Mouse (Mus musculus): Measurements from ENCODE around the gene Gm45717.
"Not testable (repeated sequence)": the region's sequence is repeated elsewhere in the genome, so short reads cannot be mapped to it uniquely, and the experiment has no call there.

The Gm45717 gene

DNA sequence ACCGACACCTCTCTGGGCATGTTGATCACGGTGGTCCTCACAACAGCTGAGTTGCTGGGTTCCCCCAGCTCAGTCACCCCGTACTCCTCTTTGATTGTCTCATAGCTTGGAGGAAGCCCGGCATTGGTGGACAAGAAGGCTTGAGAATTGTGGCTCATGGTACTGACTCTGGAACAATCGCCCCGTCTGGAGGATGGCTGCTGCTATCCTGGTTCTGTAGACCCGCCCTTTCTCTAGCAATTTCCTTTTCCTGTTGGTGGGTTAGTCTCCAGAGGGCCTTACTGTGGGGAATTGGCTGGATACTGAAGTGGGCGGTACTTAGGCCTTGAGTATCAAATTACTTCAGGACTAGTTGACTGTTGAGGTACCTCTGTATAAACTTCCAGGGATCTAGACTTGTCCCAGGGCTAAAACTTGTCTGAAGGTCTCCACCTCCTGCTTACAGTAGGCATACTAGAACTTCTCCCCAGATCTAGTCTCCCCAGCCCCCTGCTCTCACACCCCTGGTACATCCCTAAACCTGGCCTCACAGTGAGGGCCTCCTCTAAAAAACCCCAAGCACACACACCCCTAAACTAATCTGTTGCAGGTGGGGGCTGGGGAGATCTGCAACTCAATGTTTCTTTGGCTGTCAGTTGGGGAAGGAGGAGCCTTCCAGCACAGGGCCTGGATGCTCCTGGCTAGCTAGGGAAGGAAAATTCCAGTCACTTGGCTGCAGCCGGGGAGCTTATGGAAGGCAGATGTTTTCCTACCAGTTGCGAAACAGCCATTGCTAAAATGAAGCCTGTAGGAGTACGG, at the start of gene Gm45717, which contains the start of gene Ifitm2:
Gene Gm45717, minus strand, starts transcription at position 180 of the 798 bp plus-strand sequence.
Gene Ifitm2, minus strand, starts transcription at position 230 of the 798 bp plus-strand sequence.
- DNase-seq = no peak

DNA sequence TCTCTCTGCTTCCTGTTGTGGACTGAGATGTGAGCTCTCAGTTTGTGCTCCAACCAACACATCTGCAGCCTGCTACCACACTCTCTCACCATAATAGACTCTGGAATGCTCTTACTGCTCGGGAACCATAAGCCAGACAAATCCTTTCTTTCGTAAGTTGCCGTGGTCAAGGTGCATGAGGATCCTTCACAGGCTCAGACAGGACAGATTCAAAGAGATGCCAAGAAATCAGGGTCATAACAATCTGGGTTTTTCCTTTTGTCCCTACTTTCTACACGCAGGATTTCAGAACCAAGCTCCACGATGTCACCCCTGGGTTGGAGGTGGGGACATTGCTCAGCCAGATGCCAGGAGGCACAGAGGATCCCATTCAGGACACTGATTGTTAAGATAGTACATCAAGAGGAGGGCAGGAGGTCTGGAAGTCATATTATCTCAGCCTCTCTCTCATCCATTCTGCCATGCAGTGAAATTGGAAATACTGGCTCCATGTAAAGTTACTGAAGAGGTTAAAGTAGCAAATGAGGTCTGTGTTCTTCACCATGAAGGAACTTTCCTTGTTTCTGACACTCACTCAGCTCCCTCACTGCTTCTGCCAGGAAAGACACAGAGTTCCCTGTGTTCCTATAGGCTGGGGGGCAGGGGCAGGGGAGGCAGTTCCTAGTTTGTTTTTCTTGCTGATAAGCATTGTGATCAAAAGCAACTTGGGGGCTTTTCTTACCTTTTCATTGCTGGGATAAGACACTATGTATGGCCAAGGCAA, 47.7 kb upstream of the Gm45717 start:
- DNase-seq = no peak

DNA sequence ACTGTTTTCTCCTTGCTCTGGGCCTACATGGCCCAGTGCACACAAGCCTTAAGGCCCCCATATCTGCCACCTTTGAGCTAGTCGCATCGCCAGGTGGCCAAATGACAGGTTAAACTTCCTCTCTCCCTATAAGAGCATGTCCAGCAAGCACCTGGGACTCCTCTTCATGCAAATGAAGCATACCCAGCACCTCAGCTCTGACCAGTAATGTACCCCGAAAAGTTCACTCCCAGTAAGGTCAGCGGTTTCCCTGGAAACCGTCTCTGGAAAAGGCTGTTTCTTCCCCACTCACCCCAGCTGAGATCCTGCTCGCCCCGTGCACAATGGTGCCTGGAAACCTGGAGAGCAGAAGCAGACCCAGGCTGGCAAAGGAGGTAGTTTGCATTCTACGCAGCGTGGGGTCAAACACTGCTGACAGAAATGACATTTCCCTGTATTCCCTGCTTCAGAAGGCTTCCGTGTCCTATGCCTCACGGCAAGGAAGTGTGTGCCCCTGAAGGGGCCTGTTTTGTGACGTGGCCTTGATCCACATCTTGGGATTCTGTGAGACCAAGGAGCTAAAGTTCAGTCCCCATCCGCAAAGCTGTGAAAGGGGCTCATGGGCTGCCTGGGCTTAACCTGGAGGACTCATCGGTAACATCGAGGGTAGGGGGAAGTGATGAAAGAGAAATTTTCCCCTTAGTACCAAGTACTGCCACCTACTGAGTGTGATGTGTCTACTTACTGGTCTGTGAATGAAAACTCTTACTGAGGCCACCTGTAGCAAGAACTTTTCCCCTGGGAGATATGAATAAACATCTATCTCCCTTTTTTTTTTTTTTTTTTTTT, 45.4 kb upstream of the Gm45717 start:
- DNase-seq = no peak

DNA sequence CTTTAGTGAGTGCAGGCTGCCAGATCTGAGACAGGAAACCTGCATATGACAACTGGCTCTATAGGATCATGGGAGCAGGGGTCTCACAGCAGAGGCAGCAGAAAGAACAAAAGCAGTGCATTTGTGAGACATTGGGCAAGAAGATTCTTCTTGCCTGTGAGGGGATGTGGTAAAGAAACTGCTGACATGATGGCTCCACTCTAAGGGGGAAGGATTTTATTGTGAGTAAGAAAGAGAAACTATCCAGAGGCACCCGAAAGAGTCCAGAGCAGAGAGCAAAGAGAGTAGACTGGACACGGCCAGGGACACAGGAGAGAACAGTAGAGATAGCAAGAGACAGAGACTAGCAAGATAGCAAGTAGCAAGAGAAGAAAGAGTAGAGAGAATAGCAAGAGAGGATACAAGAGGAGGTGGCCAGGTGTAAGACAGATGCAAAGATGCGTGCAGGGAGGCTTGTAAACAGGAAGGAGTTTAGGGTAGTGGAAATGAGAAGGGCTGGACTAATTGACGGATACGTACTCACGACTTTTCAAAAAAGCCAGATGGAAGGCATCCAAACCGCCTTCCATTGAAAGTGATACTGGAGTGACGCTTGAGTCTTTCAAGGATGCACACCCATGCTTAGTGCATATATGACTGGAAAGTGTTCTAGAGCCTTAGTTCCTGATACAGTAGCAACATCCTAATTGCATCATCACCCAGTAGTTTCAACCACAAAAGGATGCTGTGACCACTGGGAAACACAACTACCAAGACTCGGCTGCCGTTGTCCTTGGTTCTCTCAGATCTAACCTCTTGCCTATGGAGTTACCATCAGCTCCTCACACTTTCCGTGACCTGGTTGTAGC, 43.3 kb upstream of the Gm45717 start:
- DNase-seq = no peak

DNA sequence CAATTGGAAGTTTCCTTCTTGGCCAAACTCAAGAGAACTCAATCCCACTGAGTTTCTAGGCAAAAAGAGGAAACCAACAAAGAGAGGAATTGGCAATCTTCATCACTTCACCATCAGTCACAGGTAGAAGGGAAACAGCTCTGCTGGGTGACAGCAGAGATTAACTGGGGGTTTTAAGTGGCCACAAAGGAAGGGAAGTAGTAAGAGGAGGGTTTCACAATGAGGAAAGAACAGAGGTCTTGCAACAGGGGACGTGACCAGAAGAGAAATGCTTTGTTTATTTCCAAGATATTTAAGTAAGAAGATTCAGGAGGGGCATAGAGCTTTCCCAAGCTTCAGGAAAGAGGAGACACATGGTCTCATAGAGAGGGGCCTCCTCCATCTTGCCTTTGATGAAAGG, 42.1 kb upstream of the Gm45717 start:
- DNase-seq = no peak

DNA sequence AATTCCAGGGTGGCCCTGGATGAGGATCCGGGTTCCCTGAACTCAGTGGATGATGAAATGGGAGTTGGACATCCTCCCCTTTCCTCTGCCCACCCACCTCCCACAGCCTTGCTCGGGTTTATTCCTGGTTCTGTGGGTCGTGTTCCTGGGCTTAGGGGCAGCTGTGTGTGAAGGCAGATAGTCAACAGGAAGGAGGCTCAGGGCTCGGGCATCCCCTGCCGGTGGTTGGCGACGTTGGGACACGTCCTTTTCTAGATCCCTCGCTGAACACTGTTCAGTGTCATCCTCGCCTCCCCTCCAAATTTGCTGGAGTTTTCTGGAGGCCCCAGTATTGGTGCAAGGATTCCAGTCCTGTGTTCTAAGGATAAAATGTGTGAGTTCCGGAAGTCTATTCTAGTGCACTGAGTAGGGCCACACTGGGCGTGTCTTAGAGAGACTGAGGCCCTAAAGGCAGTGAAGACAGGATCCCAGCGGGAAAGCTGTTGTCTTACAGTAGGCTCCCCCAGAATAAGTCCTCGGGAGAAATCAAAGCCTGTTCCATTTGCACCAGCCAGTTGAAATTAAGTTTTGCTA, 35.5 kb upstream of the Gm45717 start:
- DNase-seq = no peak

DNA sequence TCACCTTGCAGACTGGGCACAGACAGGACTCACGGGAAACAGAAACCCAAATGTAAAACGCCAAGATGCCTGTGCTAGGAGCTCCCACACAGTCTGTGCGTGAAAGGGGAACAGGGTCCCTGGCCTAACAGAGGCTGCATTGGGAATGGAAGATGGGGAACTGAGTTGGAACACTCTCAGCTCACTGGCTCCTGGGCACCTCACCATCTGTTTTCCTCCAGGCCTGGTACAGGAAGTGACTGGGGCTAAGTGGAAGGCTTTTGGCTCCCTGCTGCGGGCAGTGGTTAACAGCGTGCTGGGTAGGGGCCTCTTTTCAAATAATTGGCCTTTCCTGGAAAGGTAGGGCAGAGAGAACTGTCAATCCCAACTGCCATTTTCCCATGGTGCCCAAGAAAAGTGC, 34.9 kb upstream of the Gm45717 start:
- DNase-seq = no peak

DNA sequence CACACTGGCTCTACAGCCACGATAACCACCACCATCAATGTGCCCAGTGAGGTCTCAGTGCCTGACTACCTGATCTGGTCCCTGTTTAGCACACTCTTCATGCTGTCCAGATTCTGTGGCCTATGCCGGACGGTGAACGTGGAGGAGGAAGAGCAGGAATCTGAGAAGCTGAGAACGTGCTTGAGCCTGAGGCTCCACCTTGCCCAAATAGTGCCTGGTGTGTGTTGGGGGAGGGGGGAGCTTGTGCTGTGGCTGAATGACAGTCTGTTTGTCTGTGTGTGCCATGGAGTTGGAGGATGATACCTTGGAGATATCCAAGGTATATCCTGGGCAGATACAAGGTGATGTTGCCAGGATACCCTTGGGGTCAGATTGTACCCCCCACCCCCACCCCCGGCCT, 34.4 kb upstream of the Gm45717 start:
- DNase-seq = no peak

DNA sequence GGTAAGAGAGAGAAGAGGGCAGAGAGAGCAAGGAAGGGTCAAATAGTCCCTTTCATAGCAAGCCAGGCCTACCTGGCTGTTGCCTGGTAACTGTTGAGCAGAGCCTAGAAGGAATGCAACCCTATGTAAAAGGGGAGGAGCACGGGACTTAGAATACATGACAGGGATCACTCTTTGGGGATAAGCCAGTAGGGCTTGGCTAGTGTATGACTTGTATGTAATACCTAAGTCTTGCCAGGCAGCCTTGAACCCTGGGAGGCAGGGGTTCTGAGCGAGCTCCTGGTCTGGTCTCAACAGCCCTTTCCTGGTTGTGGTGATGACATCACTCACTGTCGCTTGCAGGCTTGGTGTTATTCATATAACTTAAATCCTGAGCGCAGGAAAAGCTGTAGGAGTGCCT, 33.3 kb upstream of the Gm45717 start:
- DNase-seq = no peak

DNA sequence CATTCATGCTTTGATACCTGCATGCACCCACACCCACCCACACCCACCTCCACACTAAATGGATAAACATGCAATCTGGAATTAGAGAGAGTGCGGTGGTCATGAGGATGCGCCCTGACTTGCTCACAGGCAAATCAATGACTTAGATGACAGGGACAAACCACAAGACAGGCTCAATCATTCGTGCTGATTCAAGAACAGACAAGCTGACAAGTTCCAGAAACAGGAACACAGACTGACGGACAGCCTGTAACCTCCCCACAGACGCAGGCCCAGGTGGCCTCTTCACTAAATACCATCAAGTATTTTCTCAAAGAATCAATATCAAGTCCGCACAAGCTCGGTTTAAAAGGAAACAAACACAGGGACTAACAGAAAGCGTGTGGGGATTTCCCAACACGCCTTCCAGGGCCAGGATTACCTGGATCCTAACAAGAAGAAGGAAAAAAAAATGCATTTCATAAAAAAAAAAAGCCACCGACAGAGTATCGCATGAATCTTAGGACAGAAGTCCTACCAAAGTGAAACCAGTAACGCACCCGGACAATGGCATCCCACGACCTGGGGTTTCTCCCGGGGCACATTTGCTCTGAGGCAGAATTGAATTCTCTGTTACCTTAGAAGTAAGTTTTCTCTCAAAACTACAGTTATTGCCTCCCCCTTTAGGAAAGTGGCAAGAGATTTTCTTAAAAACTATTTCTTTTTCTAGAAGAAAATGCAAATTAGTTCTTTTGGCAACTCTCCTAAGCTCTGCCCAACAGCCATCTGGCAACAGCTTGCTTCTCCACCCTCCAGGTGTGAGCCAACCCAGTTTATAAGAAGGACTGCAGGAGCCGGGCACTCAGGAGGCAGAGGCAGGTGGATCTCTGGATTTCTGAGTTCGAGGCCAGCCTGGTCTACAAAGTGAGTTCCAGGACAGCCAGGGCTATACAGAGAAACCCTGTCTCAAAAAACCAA, 31.7 kb upstream of the Gm45717 start:
- DNase-seq = no peak

DNA sequence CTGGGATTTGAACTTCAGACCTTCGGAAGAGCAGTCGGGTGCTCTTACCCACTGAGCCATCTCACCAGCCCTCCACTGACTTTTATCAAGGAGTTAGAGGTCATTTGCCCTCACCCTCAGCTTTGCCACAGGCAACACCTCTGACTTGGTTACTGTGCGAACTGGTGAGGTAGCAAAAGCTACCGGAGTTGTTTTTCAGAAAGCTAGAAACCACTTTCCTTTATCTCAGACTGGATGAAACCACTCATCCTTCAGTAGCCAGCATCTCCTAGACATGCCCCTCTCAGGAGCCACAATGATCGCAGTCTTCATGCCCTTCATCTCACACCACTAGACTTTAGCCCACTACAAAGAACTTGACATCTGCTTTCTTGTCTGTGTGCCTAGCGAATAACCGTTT, 27.2 kb upstream of the Gm45717 start:
- DNase-seq = no peak

DNA sequence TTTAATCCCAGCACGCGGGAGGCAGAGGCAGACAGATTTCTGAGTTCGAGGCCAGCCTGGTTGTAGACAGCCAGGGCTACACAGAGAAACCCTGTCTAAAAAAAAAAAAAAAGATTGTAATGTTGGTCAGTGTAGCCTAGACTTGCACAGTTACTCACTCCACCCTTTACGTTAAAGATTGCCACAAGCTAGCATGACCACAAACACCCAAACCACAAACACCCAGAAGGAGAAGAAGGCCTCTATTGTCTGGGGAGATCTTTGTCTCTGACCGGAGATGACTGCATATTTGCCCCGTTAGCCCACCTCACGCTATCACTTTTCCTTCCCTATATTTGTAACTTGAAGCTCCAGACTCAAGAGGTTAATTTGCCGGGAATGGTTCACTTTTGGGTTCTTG, 26.0 kb upstream of the Gm45717 start:
- DNase-seq = no peak

DNA sequence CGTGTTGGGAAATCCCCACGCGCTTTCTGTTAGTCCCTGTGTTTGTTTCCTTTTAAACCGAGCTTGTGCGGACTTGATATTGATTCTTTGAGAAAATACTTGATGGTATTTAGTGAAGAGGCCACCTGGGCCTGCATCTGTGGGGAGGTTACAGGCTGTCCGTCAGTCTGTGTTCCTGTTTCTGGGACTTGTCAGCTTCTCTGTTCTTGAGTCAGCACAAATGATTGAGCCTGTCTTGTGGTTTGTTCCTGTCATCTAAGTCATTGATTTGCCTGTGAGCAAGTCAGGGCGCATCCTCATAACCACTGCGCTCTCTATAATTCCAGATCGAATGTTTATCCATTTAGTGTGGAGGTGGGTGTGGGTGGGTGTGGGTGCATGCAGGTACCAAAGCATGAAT, 21.0 kb upstream of the Gm45717 start:
- not testable (repeated sequence) for DNase-seq

DNA sequence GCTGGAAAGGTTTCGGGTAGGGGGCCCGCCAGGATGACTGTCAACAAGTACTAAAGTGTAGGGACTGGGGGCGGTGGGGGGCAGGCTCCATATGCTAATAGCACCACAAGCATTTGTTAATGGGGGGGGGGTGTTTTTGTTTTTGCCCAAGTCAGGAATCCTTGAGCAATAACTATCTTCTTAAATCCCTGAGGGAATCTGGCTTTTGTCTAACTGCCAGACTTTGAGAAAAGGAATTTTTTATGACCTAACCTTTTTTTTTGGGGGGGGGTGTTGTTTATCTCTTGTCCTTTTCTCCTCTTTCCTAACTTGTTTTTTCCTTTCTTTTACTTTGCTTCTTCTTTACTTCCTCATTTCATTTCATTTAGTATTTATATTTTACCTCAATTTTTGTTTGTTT, 19.7 kb upstream of the Gm45717 start:
- no peak for DNase-seq

DNA sequence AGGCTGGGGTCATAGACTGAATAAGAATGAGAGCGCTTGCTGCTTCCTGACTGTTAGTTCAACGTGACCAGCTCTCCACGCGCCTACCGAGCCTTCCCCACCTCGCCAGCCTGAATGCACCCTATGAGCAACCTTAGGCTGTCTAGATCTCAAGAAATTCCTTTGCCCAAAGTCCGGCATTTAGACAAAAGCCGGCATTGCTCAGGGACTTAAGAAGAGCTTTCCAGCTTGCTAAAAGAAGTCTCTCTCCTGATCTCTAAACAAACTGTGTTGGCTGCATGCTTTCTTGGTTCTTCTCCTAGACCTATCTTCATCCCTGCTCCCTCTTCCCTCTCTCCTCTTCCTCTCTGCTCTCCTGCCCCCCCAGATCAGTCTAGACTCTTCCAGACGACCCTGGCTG, 19.2 kb upstream of the Gm45717 start:
- no peak for DNase-seq

DNA sequence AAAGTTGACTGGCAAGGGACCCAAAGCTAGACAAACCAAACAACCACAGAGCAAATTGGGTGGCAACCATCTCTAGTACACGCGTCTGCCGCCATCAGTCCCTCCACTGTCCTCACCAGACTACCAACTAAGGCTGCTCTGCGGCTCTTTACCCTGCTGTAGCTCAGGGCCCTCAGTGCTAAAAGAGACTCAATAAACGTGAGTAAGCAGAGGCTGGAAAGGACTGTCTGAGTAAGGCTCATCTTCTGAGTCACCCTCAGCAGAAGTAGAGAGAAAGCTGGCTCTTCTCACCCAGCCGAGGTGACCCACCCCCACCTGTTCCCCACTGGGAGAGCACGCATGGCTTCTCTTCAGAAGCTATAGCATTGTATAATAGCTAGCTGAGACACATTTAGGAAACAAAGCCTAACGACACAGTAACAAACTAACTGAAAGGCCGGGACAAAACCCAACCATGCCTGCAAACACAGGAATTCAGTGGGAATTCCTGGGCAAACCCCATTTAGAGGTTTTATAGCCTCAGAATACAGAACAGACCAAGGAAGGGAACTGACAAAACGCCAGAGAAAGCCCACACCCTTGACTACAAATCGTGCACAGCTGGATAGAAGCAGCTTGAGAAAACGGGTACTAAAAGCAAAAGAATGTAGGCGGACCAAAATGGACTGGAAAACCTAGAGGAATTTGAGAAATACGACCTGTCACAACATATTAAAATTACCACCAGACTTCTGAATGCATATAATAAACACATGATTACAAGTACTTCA, 17.8 kb upstream of the Gm45717 start:
- DNase-seq = no peak

DNA sequence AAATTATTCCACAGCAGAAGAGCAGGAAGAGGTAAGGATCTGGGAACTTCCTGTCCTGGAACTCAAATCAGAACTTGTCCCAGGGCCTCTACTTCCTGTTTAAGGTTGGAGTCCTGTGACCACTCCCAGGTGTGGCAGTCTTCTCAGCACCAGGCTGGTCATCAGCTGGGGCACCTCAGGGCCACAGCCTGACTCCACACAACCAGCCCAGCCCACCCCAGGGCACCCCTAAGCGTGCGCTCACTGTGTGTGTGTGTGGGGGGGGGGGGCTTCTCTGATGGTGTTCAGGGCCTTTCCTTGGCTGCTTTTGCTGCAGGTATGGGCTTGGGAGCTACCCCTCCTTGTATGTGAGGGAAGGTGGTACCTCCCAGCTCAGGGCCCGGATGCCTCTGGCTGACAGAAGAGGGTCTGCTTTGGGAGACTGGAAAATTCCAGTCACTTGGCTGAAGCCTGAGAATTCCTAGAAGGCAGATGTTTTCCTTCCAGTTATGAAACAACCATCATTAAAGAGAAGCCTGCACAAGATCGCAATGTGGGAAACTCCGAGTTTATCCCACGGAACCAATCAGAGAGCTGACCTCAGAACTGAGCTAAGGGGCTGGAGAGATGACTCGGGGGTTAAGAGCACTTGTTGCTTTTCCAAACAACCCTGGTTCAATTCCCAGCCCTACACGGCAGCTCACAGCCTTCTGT, 15.9 kb upstream of the Gm45717 start:
- DNase-seq = no peak

DNA sequence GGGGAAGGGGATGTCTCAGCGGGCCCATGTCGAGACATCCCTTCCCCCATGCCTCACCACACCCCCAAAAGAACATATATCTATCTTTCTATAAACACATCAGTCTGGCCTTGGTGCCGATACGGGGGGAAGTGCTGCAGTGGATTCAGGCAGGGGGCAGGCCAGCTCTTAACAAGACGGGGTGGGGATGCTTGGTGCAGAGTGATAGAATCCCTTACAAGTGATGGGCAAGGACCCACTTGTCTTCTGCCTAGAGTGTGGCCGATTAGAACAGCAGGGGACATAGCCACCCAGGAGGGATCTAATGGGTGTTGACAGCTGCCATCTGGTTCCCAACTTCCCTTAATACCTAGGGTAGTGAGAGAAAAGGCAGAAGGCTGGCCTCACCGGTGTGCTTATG, 15.2 kb upstream of the Gm45717 start:
- DNase-seq = no peak

DNA sequence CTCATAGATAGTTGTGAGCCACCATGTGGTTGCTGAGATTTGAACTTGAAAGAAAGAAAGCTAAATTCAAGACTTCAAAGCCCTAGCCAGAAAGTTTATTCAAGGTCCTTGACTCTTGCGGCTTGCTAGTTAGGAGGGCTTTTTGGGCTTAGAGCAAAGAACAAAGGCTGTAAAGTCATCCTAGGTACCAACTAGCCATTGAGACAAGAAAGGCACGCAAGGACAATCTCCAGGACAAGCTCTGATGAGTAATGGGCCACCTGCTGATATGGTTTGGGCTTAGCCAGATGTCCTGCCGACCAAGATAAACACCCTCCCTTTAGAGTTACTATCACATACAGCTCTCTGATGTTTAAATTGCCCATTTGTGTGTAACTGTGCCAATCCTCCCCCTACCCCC, 13.0 kb upstream of the Gm45717 start:
- not testable (repeated sequence) for DNase-seq
